Mouse (Mus musculus) gastrocnemius, postnatal 14 days (tissue): ENCODE data around the gene Hydin. TPM values are rescaled to one million over a fixed set of nuclear protein-coding genes. Genes with fewer than 3 reads are reported as not detected.

Experiments
- DNase-seq: peaks from one replicate; pipeline ENCODE4 v3.0.0; 2021; ENCODE audit warnings: mixed read lengths
- intact Hi-C: fragments of 180-260 bp; cut with DNase I; formaldehyde crosslinking; loops from one replicate; pipeline ENCODE4 v1.15.1; 2025; ENCODE audit warnings: low total_unique reads
- total RNA-seq, 2 experiments: library from RNA; stranded (reverse); gene quantifications; 2 replicates each; pipeline ENCODE4 v1.2.3; 2021

The Hydin gene
- total RNA-seq, 2 experiments from 2014 or later = 0.07 to 0.08 TPM

GRCm38 (mm10) chr8:110617801-110618358 lies 351.1 kb downstream of the Hydin start:
- intact Hi-C loops = no loop called here
- DNase-seq = no peak

DNA sequence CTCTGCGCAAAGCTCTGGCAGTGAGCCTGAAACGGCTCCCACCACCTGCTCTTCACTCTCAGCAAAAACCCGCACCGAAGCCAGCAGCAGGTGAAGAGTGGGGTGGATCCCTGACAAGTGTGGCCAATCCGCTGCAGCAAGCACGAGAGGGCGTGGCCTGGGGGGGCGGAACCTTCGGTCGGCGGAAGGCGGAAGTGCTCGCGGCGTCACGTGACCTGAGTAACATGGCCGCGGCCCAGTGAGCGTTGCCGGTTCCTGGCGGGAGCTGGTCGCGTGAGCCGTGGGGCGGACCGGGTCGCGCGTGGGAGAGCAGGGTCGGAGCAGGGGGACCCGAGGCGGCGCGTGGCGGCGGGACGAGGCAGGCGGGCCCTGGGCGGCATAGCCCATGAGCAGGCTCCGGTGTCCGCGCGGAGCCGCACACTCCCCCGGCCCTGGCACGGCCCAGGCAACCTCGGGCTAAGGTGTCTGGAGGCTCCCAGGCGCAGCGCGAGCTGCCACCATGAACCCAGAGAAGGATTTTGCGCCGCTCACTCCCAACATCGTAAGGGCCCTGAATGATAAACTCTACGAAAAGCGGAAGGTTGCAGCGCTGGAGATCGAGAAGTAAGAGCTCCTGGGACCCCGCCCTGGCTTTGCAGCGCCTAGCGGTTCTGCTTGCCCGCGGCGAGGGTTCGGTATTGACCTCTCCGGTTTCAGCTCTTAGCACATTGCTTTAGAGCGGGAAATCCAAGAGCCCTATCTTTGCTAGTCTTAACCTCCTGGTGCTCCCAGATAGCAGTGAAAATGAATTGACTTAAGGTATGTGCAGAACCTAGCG lies 351.8 kb downstream of the Hydin start, which contains the start of gene Vac14:
Gene Vac14, plus strand, starts transcription at position 195 of the 817 bp plus-strand sequence.
- intact Hi-C loops = no loop called here
- peak; percentile 98 for DNase-seq

DNA sequence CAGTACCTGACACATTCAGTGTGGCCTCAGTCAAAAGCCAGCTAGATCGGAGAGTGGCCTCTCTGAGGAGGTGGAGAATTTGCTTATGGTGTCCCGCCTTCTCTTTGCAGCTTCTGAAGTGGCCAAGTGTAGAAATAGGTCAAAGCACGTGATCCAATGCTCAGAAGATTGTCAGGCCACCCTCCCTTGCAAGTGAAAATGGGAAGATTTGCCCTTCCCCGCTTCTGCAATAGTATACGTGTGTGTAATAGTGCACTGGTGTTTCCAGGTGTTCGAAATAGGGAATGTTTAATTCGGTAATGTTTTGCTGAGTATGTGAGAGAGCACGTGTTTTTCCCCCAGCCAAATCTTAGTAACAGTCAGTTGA lies 352.4 kb downstream of the Hydin start:
- intact Hi-C loops = no loop called here
- no peak for DNase-seq

DNA sequence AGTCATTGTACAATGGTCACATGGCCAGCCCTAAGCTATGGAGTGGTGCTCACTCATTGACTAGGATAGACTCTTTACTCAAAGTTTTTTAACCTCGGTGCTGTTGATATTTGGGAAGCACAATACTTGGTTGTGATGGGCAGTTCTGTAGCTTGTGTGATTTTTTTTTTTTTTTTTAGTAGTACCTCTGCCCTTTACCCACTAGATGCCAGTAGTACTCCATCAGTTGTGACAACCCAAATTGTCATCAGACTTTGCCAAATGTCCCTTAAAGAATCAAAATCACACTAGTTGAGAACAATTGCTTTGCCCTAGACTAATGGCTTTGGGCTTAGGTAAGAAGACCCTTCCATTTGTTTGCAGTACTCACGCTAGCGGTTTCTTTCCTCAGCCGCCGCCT lies 353.1 kb downstream of the Hydin start:
- no peak for DNase-seq
- intact Hi-C loops = no loop called here

DNA sequence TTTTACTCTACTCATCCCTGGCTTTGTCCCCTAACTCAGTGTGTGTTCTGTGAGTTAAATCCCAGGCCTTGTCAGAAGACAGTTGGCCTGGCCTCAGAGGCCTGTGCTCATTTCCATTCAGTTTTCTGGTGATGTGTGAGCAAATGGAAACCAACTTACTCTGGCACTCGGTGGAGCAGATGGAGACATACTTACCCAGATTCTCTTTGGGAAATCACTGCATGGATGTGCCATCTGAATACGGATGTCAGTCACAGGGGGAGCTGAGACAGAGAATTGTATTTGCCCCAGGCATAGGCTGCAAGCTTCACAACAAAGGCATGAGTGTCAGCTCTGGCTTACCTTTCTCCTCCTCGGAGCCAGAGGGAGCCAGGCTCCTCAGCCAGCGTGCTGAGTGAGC lies 359.7 kb downstream of the Hydin start:
- intact Hi-C loops = no loop called here
- DNase-seq = no peak

- intact Hi-C loops = no loop called here
- DNase-seq = peak; percentile 58
These were observed 362.7 kb downstream of the Hydin start for GRCm38 (mm10) chr8:110629245-110630063.

GRCm38 (mm10) chr8:110630079-110630478 lies 363.3 kb downstream of the Hydin start:
- no peak for DNase-seq
- intact Hi-C loops = no loop called here

GRCm38 (mm10) chr8:110630571-110631071 lies 363.8 kb downstream of the Hydin start:
- intact Hi-C loops = no loop called here
- DNase-seq = peak; percentile 75

GRCm38 (mm10) chr8:110631201-110631600 lies 364.4 kb downstream of the Hydin start:
- DNase-seq = no peak
- intact Hi-C loops = no loop called here

DNA sequence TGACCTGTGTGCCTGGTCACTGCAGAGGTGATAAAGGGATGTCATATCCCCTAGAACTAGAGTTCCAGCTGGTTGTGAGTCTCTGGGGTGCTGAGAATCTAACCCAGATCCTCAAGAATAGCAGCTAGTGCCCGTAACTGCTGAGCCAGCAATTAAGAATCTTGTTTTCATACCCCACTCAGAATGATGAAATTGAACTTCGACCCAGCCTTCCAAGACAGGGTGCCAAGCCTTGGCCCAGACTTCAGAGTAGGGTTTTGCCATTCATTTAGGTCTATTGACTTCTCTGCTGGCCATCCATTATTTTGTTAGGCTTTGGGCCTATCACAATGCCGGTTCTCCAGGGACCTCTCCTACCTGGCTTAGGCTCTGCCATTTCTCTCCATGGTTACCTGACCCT lies 367.0 kb downstream of the Hydin start:
- intact Hi-C loops = no loop called here
- no peak for DNase-seq

DNA sequence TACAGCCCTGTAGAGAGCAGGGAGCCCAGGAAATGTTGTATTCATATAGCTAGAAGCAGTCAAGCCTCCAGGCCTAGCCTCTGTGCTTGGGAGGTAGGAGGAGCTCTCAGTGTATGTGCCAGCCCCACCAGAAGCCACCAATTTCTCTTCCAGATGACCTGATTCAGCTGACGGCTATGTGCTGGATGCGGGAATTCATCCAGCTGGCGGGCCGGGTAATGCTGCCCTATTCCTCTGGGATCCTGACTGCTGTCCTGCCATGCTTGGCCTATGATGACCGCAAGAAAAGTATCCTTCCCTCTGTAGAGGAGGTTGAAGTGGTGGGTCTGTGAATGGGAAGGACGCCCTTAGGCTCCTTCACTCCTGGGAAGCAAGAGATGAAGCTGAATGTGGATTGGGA lies 369.4 kb downstream of the Hydin start:
- intact Hi-C loops = no loop called here
- peak; percentile 46 for DNase-seq

GRCm38 (mm10) chr8:110642331-110642730 lies 375.6 kb downstream of the Hydin start:
- intact Hi-C loops = loop anchor here (10.0 kb wide), 1 partner anchor 182 kb away; no protein-coding TSS in a partner anchor

DNA sequence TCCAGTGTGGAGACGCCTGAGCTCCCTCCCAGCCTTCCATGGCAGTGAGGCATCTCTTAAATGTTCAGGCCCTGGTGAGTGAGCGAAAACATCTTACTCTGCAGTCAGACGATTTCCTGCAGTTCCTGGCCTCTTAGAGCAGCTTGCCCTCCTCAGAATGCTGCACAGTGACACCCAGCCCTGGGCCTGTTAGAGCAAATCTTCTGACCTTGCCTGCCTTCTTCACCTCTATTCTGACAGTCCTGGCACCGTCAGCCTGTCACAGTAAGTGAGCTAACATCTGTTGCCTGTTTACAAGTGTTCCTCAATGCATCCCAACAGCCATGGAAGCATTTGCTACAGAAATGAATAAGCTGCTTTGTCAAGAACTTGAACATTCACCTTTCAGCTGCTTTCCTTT lies 376.4 kb downstream of the Hydin start:
- intact Hi-C loops = loop anchor here (10.0 kb wide), 1 partner anchor 182 kb away; no protein-coding TSS in a partner anchor
- no peak for DNase-seq

More at GRCm38 (mm10) chr8:110642331-110642730, 375.6 kb downstream of the Hydin start:
- no peak for DNase-seq

- intact Hi-C loops = loop anchor here (10.0 kb wide), 1 partner anchor 180 kb away; no protein-coding TSS in a partner anchor
These were observed 377.6 kb downstream of the Hydin start for GRCm38 (mm10) chr8:110644422-110644821.

DNA sequence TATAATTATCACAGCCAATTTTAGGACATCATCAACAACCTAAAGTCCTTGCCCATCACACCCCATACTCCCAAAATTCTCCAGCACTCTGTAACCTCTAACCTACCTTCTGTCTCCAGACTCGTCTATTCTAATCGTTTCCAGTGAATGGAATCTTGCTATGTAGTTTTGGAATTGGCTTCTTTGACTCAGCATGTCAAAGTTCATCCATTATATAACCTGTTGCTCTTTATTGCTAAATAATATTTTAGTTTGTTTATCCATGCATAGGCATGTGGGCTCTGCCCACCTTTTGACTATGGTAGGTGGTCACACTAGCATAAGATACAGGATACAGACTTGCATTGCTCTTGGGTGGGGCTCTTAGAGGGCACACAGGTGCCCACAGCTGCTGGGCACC lies 378.1 kb downstream of the Hydin start:
- no peak for DNase-seq
- intact Hi-C loops = loop anchor here (10.0 kb wide), 1 partner anchor 180 kb away; no protein-coding TSS in a partner anchor

More at GRCm38 (mm10) chr8:110644422-110644821, 377.6 kb downstream of the Hydin start:
- no peak for DNase-seq

DNA sequence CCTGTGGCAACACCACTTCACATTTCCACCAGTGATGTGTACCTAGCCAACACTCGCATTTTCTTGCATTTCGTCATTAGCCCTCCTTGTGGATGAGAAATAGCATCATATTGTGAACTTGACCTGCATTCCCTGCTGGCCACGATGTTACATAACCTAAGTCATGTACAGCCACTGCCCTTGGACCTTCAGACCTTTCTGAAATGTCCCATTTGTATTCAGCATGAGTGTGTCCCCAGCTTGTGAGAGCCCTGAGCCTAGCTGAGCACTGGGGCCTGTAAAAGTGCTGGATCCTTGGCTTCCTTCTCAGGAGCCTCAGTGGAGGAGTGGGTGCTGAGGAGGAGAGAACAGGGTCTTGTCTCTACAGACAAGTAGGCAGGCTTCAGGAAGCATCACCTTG lies 378.6 kb downstream of the Hydin start:
- intact Hi-C loops = loop anchor here (10.0 kb wide), 1 partner anchor 179 kb away; no protein-coding TSS in a partner anchor
- DNase-seq = no peak

- DNase-seq = peak; percentile 87
- intact Hi-C loops = loop anchor here (2.0 to 10.0 kb wide), 2 partner anchors 79 to 179 kb away; no protein-coding TSS in a partner anchor
These were observed 379.3 kb downstream of the Hydin start for GRCm38 (mm10) chr8:110646064-110646463.

GRCm38 (mm10) chr8:110648577-110648976 lies 381.8 kb downstream of the Hydin start:
- DNase-seq = no peak

DNA sequence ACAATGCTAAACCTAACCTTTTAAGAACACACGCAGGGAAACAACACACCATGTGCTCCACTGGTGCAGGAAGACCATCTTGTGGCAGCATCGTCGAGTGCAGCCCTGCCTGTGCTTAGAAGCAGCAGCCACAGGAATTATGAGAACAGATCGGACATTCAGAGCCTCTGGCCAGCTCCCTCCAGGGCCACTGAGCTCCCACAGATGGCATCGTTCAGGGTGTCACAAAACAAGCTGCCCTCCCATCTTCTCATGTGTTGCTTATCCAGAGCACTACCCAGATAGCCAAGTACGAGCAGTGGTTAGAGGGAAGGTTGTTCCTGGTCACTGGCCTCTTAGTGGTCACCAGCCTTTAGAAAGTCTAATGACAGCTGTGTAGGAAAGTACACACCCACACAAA lies 382.5 kb downstream of the Hydin start:
- intact Hi-C loops = loop anchor here (10.0 kb wide), 1 partner anchor 176 kb away; no protein-coding TSS in a partner anchor

More at GRCm38 (mm10) chr8:110648577-110648976, 381.8 kb downstream of the Hydin start:
- intact Hi-C loops = loop anchor here (10.0 kb wide), 1 partner anchor 176 kb away; no protein-coding TSS in a partner anchor

More for the DNA sequence above, 382.5 kb downstream of the Hydin start:
- no peak for DNase-seq
